ENCODE assay signal across 11 mouse cellular contexts in genomic region chr5:48003708-48004415, GRCm38 (mm10). TPM values are rescaled to one million over a fixed set of nuclear protein-coding genes. Genes with fewer than 3 reads are reported as not detected.
A peak's percentile ranks its signal among the peaks of the same experiment; 100 is the strongest.
DNase-seq lines count a peak whose midpoint lies in the region; ATAC-seq and TF ChIP-seq lines count a peak whose summit lies in the region.
"Had no signal": no experiment of that assay in that cellular context is flagged by ENCODE, and none has a peak within 500 bp of the region (broad histone marks: within the 10 kb centered on the region; RNA-seq: fewer than 3 reads in every experiment).

No protein-coding gene starts in this region.

- ATAC-seq in kidney, embryonic 15.5 days (replicated peaks; ENCODE audit: low FRiP score): 0 out of 2 replicates have a peak, but pooled peaks have one; percentile 58
- ATAC-seq in embryonic facial prominence, embryonic 11.5 days (replicated peaks; ENCODE audit: insufficient number of reproducible peaks, low FRiP score, low TSS enrichment, low read depth): peak; percentile 72
- no peak for ATAC-seq in kidney, postnatal 0 days (replicated peaks; ENCODE audit: low FRiP score, low read depth)
- ATAC-seq in stomach, embryonic 15.5 days (ENCODE audit: insufficient read depth, low FRiP score, low read depth): 0 out of 2 replicates have a peak, but pooled peaks have one; percentile 43
- no peak for ATAC-seq in erythroid progenitor cell, adult 5-6 weeks (replicated peaks; ENCODE audit: low FRiP score, poor library complexity, severe bottlenecking)

- no peaks in the 10 kb centered on the region for H3K27me3 ChIP-seq in kidney, embryonic 15.5 days
- no peaks in the 10 kb centered on the region for H3K27me3 ChIP-seq in embryonic facial prominence, embryonic 11.5 days (ENCODE audit: control insufficient read depth, insufficient read depth, low read length)
- no peaks in the 10 kb centered on the region for H3K27me3 ChIP-seq in kidney, postnatal 0 days (ENCODE audit: insufficient read depth, low read length)
- no peaks in the 10 kb centered on the region for H3K27me3 ChIP-seq in stomach, embryonic 15.5 days (replicated peaks)
- H3K27me3 ChIP-seq: hindbrain, embryonic 12.5 days had no signal

- no peaks in the 10 kb centered on the region; the same call in 1 of the 2 replicates for H3K36me3 ChIP-seq in kidney, embryonic 15.5 days
- H3K36me3 ChIP-seq in embryonic facial prominence, embryonic 11.5 days (replicated peaks; ENCODE audit: control insufficient read depth, insufficient read depth, low read depth, low read length): no peaks in the 10 kb centered on the region
- no peaks in the 10 kb centered on the region for H3K36me3 ChIP-seq in kidney, postnatal 0 days (ENCODE audit: insufficient read depth, low read length)
- H3K36me3 ChIP-seq in stomach, embryonic 15.5 days: no peaks in the 10 kb centered on the region
- H3K36me3 ChIP-seq: hindbrain, embryonic 12.5 days had no signal

- H3K9me3 ChIP-seq in kidney, embryonic 15.5 days (replicated peaks): no peaks in the 10 kb centered on the region
- no peaks in the 10 kb centered on the region for H3K9me3 ChIP-seq in embryonic facial prominence, embryonic 11.5 days (replicated peaks; ENCODE audit: control insufficient read depth, low read length)
- no peaks in the 10 kb centered on the region for H3K9me3 ChIP-seq in kidney, postnatal 0 days (replicated peaks; ENCODE audit: low read length)
- H3K9me3 ChIP-seq in stomach, embryonic 15.5 days: no peaks in the 10 kb centered on the region
- H3K9me3 ChIP-seq: hindbrain, embryonic 12.5 days had no signal

- H3K4me1 ChIP-seq in kidney, embryonic 15.5 days: peaks cover 8% of the 10 kb centered on the region
- no peaks in the 10 kb centered on the region for H3K4me1 ChIP-seq in embryonic facial prominence, embryonic 11.5 days (ENCODE audit: control insufficient read depth, insufficient read depth, low read length)
- H3K4me1 ChIP-seq in kidney, postnatal 0 days (replicated peaks; ENCODE audit: insufficient read depth, low read length): 0 out of 2 replicates have a peak, but pooled peaks cover 4% of the 10 kb centered on the region
- H3K4me1 ChIP-seq in stomach, embryonic 15.5 days: no peaks in the 10 kb centered on the region

- DNase-seq in kidney, adult 18-20 months: no peak
- peak; percentile 81 for DNase-seq in embryonic facial prominence, embryonic 11.5 days (ENCODE audit: low spot score)
- peak; percentile 38 for DNase-seq in kidney, postnatal 0 days (ENCODE audit: low spot score)
- no peak for DNase-seq in cerebellum, adult 11 months
- DNase-seq: adrenal gland, postnatal 10 days; cerebellum, adult 11-12 months; gastrocnemius, postnatal 14 days had no signal

- H3K27ac ChIP-seq in kidney, embryonic 15.5 days: no peak overlapping the region
- no peak overlapping the region for H3K27ac ChIP-seq in embryonic facial prominence, embryonic 11.5 days (replicated peaks; ENCODE audit: low read depth, low read length)
- no peak overlapping the region for H3K27ac ChIP-seq in kidney, postnatal 0 days
- no peak overlapping the region for H3K27ac ChIP-seq in stomach, embryonic 15.5 days
- H3K27ac ChIP-seq: hindbrain, embryonic 12.5 days had no signal

- peak overlapping the region; percentile 17 for H3K4me3 ChIP-seq in kidney, embryonic 15.5 days (replicated peaks)
- H3K4me3 ChIP-seq in embryonic facial prominence, embryonic 11.5 days (ENCODE audit: low read depth, low read length): no peak overlapping the region
- no peak overlapping the region for H3K4me3 ChIP-seq in kidney, postnatal 0 days (replicated peaks; ENCODE audit: low read depth, low read length)
- H3K4me3 ChIP-seq in stomach, embryonic 15.5 days (replicated peaks): no peak overlapping the region
- H3K4me3 ChIP-seq: hindbrain, embryonic 12.5 days had no signal

- 19% methylated on average over 12 of the region's 12 CpGs for WGBS in kidney, embryonic 15.5 days
- WGBS in embryonic facial prominence, embryonic 11.5 days: 32% methylated on average over 12 of the region's 12 CpGs
- WGBS in kidney, postnatal 0 days: 26% methylated on average over 12 of the region's 12 CpGs
- WGBS in stomach, embryonic 15.5 days: 29% methylated on average over 12 of the region's 12 CpGs

- no peak overlapping the region for H3K9ac ChIP-seq in kidney, embryonic 15.5 days
- H3K9ac ChIP-seq in embryonic facial prominence, embryonic 11.5 days (replicated peaks; ENCODE audit: low read length): no peak overlapping the region
- no peak overlapping the region for H3K9ac ChIP-seq in kidney, postnatal 0 days (ENCODE audit: low read depth, low read length)
- H3K9ac ChIP-seq in stomach, embryonic 15.5 days: no peak overlapping the region
- H3K9ac ChIP-seq: hindbrain, embryonic 12.5 days had no signal

- TF ChIP-seq CTCF in kidney, postnatal 0 days (IDR thresholded peaks at IDR 0.05; ENCODE audit: low read depth): no peak

- peak overlapping the region; percentile 31 for H3K4me2 ChIP-seq in kidney, embryonic 15.5 days
- H3K4me2 ChIP-seq in embryonic facial prominence, embryonic 11.5 days (ENCODE audit: low read depth, low read length): no peak overlapping the region
- peak overlapping the region; percentile 28; the same call in 1 of the 2 replicates for H3K4me2 ChIP-seq in kidney, postnatal 0 days (ENCODE audit: low read length)
- H3K4me2 ChIP-seq in stomach, embryonic 15.5 days: peak overlapping the region; percentile 6; the same call in 1 of the 2 replicates
- H3K4me2 ChIP-seq: hindbrain, embryonic 12.5 days had no signal

RNA-seq across cellular contexts. Expression of gene Slit2, which starts 20.9 kb away (rescaled TPM):
- polyA plus RNA-seq in kidney, embryonic 15.5 days (2015; fragmentation: Nextera tagmentation; extraction: Ambion mirVana): 34.8 and 36.3 TPM in 2 replicates
- polyA plus RNA-seq in embryonic facial prominence, embryonic 11.5 days (2014; fragmentation: Nextera tagmentation; extraction: Ambion mirVana): 19.4 and 23.8 TPM in 2 replicates
- 18.3 and 20.2 TPM in 2 replicates for polyA plus RNA-seq in kidney, postnatal 0 days (2015; fragmentation: Nextera tagmentation; extraction: Ambion mirVana)
- polyA plus RNA-seq in stomach, embryonic 15.5 days (2015; fragmentation: Nextera tagmentation; extraction: Ambion mirVana): 20.9 and 23.9 TPM in 2 replicates
- total RNA-seq in erythroid progenitor cell, adult 5-6 weeks (2015; ENCODE audit: low replicate concordance): not detected in 2 replicates
- total RNA-seq in erythroid progenitor cell, adult 5-6 weeks (2017; ENCODE audit: low replicate concordance): 0.26 and 1.1 TPM in 2 replicates

Comparison
In these comparisons a context has a peak if more than half of its experiments do, and no peak if none do; other contexts are left out.
1. ATAC-seq: peak in kidney, embryonic 15.5 days (single experiment), embryonic facial prominence, embryonic 11.5 days (single experiment) and stomach, embryonic 15.5 days (single experiment); none in kidney, postnatal 0 days (single experiment) and erythroid progenitor cell, adult 5-6 weeks (single experiment).
2. DNase-seq: peak in embryonic facial prominence, embryonic 11.5 days (single experiment) and kidney, postnatal 0 days (single experiment); none in kidney, adult 18-20 months (single experiment) and cerebellum, adult 11 months (single experiment).